Mouse (Mus musculus) lung, postnatal 36 days (tissue): Measurements from ENCODE around the gene Polr1a.

Experiments
- DNase-seq: peaks from one replicate; pipeline ENCODE4 v3.0.0; 2022; ENCODE audit warnings: mixed read lengths

Polr1a gene

GRCm38 (mm10) chr6:71950592-71950991 lies 41.7 kb downstream of the Polr1a start:
- peak; percentile 84 for DNase-seq

DNA sequence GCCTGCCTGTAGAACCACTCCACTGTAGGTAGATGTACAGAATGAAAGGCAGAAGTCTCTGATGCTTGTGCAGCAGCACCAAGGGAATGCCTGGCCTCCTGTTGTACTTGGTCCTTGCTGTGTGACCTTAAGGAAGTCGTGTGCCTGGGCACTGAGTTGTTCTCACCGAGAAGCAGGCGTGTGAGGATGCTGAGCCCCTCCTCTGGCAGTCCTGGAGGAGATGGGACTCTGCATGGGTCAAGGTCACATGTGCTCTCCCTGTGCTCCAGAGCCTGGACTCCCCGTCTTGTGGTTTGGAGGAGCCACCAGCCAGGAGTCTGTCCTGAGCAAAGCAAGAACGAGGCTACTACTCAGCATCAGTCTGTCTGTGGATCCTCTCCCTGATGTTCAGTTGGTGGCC lies 42.3 kb downstream of the Polr1a start:
- DNase-seq = no peak

- DNase-seq = no peak
Observed at GRCm38 (mm10) chr6:71962119-71962518, 53.3 kb downstream of the Polr1a start.

GRCm38 (mm10) chr6:71962706-71963105 lies 53.9 kb downstream of the Polr1a start:
- DNase-seq = no peak

- peak; percentile 33 for DNase-seq
Observed at GRCm38 (mm10) chr6:71963561-71963960, 54.7 kb downstream of the Polr1a start.

DNA sequence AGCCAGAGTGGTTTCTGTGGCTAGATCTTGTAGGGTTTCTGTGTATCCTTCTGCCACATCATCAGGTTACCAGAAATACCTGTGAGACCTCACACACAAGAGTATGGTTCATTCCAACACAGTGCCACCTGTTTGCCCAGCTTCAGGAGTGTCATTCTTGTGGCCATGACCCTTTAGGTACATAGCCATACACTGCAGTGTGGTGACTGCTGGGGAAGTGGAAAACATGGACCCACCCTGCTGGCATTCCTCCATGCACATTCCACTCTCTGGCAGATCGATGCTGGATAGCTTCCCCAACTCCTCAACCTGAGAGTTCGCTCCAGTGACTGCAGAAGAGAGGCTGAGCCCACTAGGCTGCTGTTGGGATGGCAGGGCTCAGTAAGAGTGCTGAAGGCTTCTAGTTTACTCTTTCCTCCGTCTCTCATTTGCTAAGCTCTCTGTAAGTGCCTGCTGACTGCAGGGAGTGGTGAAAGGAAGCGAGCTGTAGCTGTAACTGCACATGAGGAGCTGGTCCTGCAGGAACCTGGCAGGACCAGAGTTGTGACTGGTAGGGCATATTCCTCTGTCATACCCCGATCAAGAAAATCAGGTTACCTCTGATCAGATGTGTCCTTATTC lies 57.9 kb downstream of the Polr1a start:
- peak; percentile 32 for DNase-seq

- no peak for DNase-seq
Observed at GRCm38 (mm10) chr6:71967847-71968246, 59.0 kb downstream of the Polr1a start.

DNA sequence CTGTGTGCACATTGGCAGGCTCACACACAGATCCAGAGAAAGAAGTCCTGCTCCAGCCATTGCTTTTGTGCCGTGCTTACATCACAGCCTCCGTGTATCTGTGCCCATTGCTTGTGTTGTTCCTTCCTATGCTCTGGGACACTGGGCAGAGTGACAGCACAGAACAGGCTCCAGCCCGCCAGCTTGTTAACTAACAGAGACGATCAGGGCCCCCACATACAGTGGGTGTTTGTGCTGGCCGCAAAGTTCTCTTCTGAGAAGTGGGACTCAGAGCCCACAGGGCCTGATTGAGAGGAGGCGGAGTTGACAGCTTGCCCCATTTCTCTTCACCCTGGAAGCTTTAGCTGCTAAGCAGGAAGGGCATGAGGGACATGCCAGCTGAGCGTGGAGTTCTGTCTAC lies 60.6 kb downstream of the Polr1a start:
- DNase-seq = no peak

DNA sequence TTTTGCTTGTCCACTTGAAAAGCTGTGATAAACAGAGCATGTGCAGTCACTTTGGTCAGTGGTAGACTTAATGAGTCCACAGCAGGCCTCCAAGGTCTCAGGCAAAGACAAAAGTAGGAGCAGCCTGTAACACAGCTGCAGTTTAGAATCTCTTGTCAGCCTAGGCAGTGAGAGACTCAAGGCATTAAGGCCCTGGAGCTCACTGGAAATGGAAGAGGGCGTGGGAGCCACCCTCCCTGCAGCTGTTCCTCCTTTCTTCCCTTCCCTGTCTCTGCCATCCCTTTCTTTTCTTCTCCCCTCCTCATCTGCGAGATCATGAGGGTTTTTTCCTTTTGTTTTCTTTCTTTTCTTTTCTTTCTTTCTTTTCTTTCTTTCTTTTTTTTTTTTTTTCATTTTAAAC lies 61.3 kb downstream of the Polr1a start:
- DNase-seq = no peak

GRCm38 (mm10) chr6:71976592-71976991 lies 67.7 kb downstream of the Polr1a start:
- peak; percentile 40 for DNase-seq

GRCm38 (mm10) chr6:71980165-71980564 lies 71.3 kb downstream of the Polr1a start:
- DNase-seq = no peak

DNA sequence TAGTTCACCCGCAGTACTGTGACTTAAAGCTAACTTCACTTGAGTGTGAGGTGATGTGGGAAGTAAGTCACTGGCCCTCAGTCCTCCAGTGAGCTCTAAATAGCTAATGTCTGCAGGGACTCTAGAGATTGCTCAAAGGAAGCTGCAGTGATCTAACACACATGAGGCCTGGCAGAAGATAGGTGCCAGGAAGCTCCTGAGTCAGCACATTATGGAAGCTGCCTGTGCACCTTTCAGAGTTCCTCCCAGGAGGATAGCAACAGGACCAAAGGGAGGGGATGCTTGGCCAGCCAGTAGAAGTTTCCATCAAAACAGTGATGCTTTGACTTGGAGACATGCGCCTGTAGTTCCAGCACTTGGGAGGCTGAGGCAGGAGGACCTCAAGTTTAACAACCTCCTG lies 71.7 kb downstream of the Polr1a start:
- DNase-seq = no peak

GRCm38 (mm10) chr6:71981450-71981849 lies 72.6 kb downstream of the Polr1a start:
- no peak for DNase-seq

DNA sequence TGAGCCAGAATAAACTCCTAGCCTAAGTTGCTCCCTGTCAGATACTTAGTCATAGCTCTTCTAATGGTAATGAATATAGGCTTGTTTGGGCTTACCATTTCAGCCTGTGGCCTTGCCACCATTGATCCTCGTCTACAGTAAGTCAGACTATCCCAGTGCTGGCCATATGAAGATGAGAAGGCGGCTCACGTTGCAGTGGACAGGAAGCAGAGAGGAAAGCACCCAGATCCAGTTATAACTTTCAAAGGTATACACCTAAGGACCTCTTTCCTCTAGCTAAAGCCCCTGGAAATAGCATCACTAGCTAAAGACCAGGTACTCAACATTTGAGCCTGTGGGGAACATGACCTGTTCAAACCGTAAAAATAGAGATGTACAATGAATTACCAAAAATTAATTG lies 77.1 kb downstream of the Polr1a start:
- no peak for DNase-seq

GRCm38 (mm10) chr6:71987546-71988248 lies 78.8 kb downstream of the Polr1a start:
- DNase-seq = no peak

DNA sequence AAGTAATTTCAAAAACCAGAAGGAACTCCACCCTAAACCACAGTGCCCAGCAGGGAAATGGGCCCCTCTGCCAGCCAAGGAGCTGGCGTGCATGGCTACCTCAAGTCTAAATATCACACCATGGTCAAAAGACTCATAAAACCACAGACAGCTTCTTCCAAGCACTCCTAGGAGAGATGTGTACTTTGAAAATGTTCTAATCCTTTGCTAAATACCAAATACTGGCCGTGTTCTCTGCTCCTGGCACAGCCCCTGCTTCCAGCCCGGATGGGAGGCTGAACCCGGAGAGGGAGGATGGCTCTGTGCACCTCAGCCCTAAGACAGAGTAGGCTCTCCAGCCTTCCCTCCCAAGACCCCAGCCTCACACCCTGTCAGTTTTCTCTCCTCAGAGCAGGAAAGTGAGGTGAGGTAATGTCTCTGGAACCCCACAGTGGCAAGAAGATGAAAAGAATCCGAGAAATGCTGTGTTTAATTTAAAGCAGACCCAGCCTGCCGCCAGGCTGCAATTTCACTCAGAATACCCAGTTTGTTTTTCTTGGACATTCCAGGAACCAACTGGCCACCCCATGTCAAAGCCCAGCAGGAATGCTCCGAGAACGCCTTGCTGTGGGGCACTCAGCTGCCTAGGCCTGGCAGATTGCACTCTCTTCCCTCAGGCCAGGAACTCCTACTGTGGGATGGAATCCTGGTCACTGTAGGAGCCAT lies 80.9 kb downstream of the Polr1a start:
- DNase-seq = peak; percentile 26

GRCm38 (mm10) chr6:71990371-71990837 lies 81.6 kb downstream of the Polr1a start:
- DNase-seq = no peak

DNA sequence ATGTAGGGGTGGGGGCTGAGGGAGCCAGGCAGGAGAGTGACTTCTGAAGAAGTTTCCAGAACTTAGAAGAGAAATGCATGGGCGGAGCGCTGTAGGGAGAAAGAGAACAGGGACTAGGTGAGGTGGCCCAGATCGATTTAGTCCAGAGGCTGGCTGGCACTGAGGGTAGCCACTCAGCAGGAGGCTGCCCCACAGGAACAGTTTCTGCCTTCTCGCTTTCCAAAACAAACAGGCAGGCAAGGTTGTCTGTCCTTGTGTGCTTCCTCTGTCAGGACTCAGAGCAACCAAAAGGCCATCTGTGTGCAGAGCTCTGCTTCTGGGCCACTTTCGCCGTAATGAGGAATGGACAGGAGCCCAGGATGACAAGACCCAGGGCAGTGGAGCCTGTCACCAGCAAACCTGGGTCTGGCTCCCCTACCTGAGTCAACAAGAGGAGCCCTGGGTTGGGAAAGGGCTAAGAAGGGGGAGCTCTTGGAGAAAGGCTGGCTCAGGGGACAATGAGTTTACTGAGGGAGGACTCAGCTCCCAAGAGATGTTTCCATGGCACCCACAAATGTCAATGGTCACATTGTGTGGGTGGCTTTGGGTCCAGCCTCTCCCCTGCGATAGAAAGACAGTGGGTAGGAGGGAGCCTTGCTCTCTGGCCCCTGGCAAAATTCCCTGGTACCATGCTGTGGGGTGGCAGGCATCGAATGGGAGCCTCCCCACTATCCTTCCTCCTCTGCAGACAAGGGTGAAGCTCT lies 82.5 kb downstream of the Polr1a start:
- no peak for DNase-seq

- peak; percentile 39 for DNase-seq
Observed at GRCm38 (mm10) chr6:71991933-71992325, 83.1 kb downstream of the Polr1a start.

DNA sequence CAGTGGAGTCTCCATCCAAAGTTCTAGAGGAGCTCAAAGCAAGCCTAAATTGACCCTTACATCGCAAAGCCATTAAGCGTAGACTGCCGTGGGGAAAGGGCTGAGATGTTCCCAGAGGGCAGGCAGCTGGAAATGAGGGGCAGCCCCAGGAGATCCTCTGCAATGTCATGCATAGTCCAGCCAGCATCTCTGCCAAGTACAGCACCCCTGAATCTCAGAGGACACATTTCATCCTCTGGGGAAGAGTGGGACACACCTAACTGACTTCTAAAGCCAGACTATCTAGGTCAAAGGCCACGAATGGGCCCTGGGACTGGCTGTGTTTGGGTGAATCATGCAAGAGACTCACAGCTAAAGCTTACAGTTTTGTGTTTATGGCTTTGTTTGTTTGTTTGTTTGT lies 85.2 kb downstream of the Polr1a start:
- no peak for DNase-seq

- DNase-seq = peak; percentile 42
Observed at GRCm38 (mm10) chr6:71995081-71995480, 86.2 kb downstream of the Polr1a start.

DNA sequence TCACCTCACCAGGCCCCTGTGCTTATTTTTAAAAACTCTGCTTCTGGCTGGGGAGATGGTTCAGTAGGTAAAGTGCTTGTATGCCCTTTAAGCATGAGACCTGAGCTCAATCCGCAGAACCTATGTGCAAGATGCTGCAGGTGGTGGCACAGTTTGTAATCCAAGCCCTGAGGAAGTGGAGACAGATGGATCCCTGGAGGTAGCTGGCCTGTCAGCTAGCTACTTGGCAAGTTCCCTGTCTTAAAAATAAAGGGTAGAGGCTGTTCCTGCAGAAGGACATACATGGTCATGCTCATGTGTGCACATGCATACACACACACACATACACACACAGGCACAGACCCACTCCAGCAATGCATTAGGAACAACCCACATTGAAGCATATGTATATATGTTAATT lies 88.4 kb downstream of the Polr1a start:
- DNase-seq = no peak

GRCm38 (mm10) chr6:71999917-72000512 lies 91.2 kb downstream of the Polr1a start:
- DNase-seq = no peak
